Mouse (Mus musculus) embryonic facial prominence, embryonic 15.5 days (tissue): ENCODE results near the gene Prss16. TPM values are rescaled to one million over a fixed set of nuclear protein-coding genes. Genes with fewer than 3 reads are reported as not detected.

Experiments
- microRNA-seq: library from miRNA; unstranded; fragments of <30 nt; microRNA quantifications from one replicate; pipeline ENCODE4, GENCODE M21; 2016; ENCODE audit warnings: borderline number of aligned reads
- polyA plus RNA-seq: library from polyadenylated mRNA; unstranded; fragments of >200 nt; fragmentation: Nextera tagmentation; extraction: Ambion mirVana; gene quantifications from 2 replicates; pipeline ENCODE4 v1.2.1, GENCODE M21; 2015

Prss16 gene
- polyA plus RNA-seq, 1 experiment from 2014 or later, result 1.2 TPM

Small RNAs within 50 kb of the gene (microRNA-seq; reads per million reads assigned to microRNA genes)
- gene Gm44390, result not detected
- not detected for gene Gm44486

Other genes starting within 250 kb of the Prss16 start
- 16.8 and 19.6 TPM in 2 replicates for gene Hist1h1b, start 229.1 kb downstream of the Prss16 start, polyA plus RNA-seq
- gene Hist1h3i, start 226.4 kb downstream of the Prss16 start, polyA plus RNA-seq, result 86.2 and 99.0 TPM in 2 replicates
- 2.5 and 10.7 TPM in 2 replicates for gene Hist1h2an, start 222.5 kb downstream of the Prss16 start, polyA plus RNA-seq
- gene Hist1h2bp, start 222.3 kb downstream of the Prss16 start, polyA plus RNA-seq, result 1.0 and 2.8 TPM in 2 replicates
- gene Hist1h2bq, start 199.5 kb downstream of the Prss16 start, polyA plus RNA-seq, result 12.0 and 14.0 TPM in 2 replicates
- gene Hist1h2ao, start 199.3 kb downstream of the Prss16 start, polyA plus RNA-seq, result not detected in 2 replicates
- gene Hist1h4m, start 198.0 kb downstream of the Prss16 start, polyA plus RNA-seq, result not detected in 2 replicates
- gene Hist1h4n, start 177.5 kb downstream of the Prss16 start, polyA plus RNA-seq, result 10.7 and 11.9 TPM in 2 replicates
- 2,761 and 2,921 TPM in 2 replicates for gene Hist1h2ap, start 176.2 kb downstream of the Prss16 start, polyA plus RNA-seq
- gene Hist1h2br, start 176.0 kb downstream of the Prss16 start, polyA plus RNA-seq, result 14.2 and 14.7 TPM in 2 replicates
- gene Zfp184, start 64.6 kb downstream of the Prss16 start, polyA plus RNA-seq, result 7.7 and 9.0 TPM in 2 replicates
- gene Pom121l2, start 28.5 kb downstream of the Prss16 start, polyA plus RNA-seq, result 0.29 TPM in 2 replicates
- 2.8 and 17.2 TPM in 2 replicates for gene Hist1h2ah, start 25.8 kb upstream of the Prss16 start, polyA plus RNA-seq
- gene Hist1h2bk, start 26.1 kb upstream of the Prss16 start, polyA plus RNA-seq, result 3.1 and 4.0 TPM in 2 replicates
- gene Hist1h4i, start 31.6 kb upstream of the Prss16 start, polyA plus RNA-seq, result 17.5 and 20.6 TPM in 2 replicates
- 33.6 and 33.8 TPM in 2 replicates for gene Hist1h2ag, start 33.2 kb upstream of the Prss16 start, polyA plus RNA-seq
- gene Hist1h2bj, start 33.5 kb upstream of the Prss16 start, polyA plus RNA-seq, result 5.7 and 6.9 TPM in 2 replicates
- not detected in 2 replicates for gene Vmn1r188, start 74.7 kb upstream of the Prss16 start, polyA plus RNA-seq
- not detected in 2 replicates for gene Vmn1r189, start 96.1 kb upstream of the Prss16 start, polyA plus RNA-seq
- gene Vmn1r191, start 174.2 kb upstream of the Prss16 start, polyA plus RNA-seq, result not detected in 2 replicates
- gene Vmn1r192, start 181.4 kb upstream of the Prss16 start, polyA plus RNA-seq, result not detected in 2 replicates
- not detected in 2 replicates for gene Vmn1r193, start 213.4 kb upstream of the Prss16 start, polyA plus RNA-seq
- gene Vmn1r194, start 234.5 kb upstream of the Prss16 start, polyA plus RNA-seq, result not detected in 2 replicates